Mouse (Mus musculus) frontal cortex, postnatal 25 days (tissue): Measurements from ENCODE around the gene Mn1.

Experiments
- DNase-seq, 2 experiments: peaks; one replicate each; pipeline ENCODE4 v3.0.0; 2022; ENCODE audit warnings: low spot score in 2 of 2

Mn1 gene

GRCm38 (mm10) chr5:111485907-111486306 is 68.7 kb downstream of the Mn1 start:
- no peak for DNase-seq

GRCm38 (mm10) chr5:111489022-111489616 is 72.0 kb downstream of the Mn1 start:
- no peak for DNase-seq

DNA sequence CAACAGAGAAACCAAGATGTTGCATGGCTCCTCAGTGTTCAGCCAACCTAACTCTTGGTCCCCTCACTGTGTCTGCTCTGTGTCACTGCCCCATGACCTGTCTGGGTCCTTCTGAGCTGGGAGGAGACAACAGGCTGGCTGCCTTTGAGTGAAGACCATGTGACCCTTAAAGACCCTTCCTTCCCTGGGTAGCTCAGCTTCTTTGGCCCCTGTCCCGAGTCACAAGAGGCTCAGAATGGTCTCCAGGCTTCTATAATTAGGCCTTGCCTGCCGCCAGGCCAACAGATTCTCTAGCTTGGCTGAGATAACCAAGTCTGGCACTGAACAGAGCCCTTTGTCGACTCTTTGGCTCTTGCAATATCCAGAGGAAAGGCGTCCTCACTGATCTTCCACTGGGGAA is 73.4 kb downstream of the Mn1 start:
- no peak for DNase-seq

DNA sequence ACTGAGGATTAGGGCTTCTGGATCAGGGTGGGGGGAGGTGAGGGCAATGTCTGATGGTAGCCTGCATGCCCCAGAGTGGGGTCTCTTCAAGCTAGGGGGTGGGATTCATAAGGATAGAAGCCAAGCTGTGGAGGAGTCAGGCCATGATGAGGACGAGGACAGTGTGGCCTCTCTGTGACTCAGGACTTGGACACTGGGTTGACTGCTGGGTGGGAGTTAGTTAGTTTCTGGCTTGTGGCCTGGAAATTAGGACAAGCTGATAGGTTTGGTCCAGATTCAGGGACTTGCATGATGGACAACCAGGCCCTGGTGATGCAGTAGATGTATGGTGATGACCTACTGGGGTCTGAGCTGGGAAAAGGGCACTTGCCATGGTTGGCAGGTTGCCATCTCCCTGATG is 74.3 kb downstream of the Mn1 start:
- DNase-seq, result no peak

GRCm38 (mm10) chr5:111500036-111500435 is 82.9 kb downstream of the Mn1 start:
- DNase-seq, result no peak

- DNase-seq, result no peak
These were observed 84.7 kb downstream of the Mn1 start for GRCm38 (mm10) chr5:111501691-111502441.

DNA sequence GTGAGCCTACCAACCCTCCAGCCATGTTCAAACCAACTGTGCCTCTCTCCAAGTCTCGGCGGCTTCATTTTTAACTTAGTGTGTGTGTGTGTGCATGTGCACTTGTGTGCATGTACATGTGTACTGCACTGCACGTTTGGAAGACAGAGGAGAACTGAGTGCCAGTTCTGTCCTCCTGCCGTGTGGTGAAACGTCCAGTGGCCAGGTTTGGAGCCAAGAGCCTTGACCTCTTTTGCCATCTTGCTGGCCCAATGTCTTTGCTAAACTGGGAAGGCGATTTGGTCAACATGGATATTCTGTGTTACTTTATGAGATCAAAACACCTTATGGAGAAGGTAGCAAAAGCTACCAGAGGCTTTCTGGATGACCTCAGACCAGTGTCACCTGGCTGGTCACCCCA is 88.1 kb downstream of the Mn1 start:
- no peak for DNase-seq

- no peak for DNase-seq
These were observed 88.7 kb downstream of the Mn1 start for GRCm38 (mm10) chr5:111505824-111506223.

GRCm38 (mm10) chr5:111506410-111506809 is 89.2 kb downstream of the Mn1 start:
- no peak for DNase-seq
